Mouse (Mus musculus): ENCODE results near the gene Htra1. TPM values are rescaled to one million over a fixed set of nuclear protein-coding genes. Genes with fewer than 3 reads are reported as not detected.

Gene Htra1
- polyA plus RNA-seq, 1 experiment from 2014 or later, result 13.3 TPM

- Histone ChIP-seq H3K79me2 (ENCODE audit: inconsistent target) (no peaks in the 10 kb centered on the region), H3K36me3 (ENCODE audit: inconsistent target) (no peaks in the 10 kb centered on the region), H3K4me3 (ENCODE audit: inconsistent target) (no peak overlapping the region), H3K27ac (no peak overlapping the region)
- 22% methylated on average over 9 of the region's 9 CpGs for WGBS (ENCODE audit: missing documents)
Observed at GRCm38 (mm10) chr7:130943280-130943895, 7.5 kb downstream of the Htra1 start.

DNA sequence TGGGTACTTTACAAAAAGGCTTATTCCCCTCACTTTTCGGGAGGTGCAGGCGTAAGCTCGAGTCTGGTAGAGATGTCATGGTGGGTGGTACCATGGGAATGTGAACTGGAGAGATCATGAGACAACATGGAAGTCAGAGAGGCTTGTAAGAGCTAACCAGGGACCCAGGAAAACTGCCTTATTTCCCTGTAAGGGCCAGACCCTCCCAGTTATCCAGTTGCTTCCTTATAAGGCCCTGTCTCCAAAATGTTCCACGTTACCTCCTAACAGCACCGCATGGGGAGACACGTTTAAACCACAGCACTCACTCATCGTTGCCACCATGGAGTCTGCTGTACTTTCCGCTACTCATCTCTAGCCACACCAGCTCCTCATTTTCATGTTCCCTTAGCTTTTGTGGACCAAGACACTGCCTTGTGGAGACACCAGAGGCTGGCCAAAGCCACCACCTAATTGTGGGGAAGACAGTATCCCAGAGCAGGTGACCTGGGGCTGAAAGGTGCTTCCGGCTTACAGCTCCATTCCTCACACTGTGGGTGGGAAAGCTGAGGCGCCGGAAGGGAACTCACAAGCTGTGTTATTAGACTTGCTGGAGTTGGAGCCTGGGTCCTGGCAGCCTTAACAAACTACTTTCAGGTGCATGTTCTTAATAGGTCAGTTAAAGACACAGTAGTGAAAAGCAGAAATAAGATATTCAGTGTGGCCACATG, 9.0 kb downstream of the Htra1 start:
- Histone ChIP-seq H3K4me3 (ENCODE audit: inconsistent target) (no peak overlapping the region), H3K27ac (no peak overlapping the region), H3K79me2 (ENCODE audit: inconsistent target) (no peaks in the 10 kb centered on the region), H3K36me3 (ENCODE audit: inconsistent target) (no peaks in the 10 kb centered on the region)
- 95% methylated on average over 11 of the region's 11 CpGs for WGBS (ENCODE audit: missing documents)

DNA sequence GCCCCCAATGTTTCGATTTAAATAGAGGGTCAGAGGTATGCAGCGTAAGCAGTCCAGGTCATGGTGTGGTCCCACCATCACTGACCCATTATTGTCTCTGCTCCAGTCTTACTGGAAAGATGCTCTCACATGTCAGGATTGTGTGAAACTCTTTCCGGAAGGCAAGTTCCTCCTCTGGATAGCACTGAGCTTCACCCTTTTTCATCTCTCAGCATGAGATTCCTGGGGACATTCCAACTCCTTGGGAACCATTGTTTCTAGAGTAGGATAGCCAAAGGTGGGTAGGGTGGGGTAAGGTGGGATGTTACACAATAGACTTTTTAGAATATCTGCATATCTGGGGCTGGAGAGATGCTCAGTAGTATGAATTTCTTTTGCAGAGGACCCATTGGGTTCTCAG, 9.8 kb downstream of the Htra1 start:
- Histone ChIP-seq H3K36me3 (ENCODE audit: inconsistent target) (no peaks in the 10 kb centered on the region), H3K27ac (no peak overlapping the region), H3K79me2 (ENCODE audit: inconsistent target) (no peaks in the 10 kb centered on the region), H3K4me3 (ENCODE audit: inconsistent target) (no peak overlapping the region)
- 92% methylated on average over 3 of the region's 3 CpGs for WGBS (ENCODE audit: missing documents)

DNA sequence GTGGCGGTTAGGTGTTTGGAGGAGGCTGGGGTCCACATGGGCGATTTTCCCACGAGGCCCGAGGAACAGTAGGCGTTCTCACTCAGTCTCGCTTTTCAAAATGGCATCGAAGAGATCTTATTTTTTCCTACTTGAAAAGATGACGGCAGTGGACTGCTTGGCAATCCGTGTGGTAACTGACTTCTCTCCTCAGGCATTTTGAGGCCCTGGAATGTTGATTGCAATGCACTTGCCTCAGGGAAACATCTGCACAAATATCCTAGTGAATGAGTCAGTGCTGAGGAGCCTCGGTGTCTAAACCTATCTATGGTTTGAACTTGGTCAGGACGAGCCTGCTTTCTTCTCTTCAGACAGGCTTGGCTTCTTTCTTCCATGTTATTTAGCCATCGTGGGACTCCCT, 10.4 kb downstream of the Htra1 start:
- H3K79me2 ChIP-seq (ENCODE audit: inconsistent target), result no peaks in the 10 kb centered on the region
- H3K27ac ChIP-seq, result no peak overlapping the region
- WGBS (ENCODE audit: missing documents), result 97% methylated on average over 12 of the region's 12 CpGs
- H3K4me3 ChIP-seq (ENCODE audit: inconsistent target), result no peak overlapping the region
- H3K36me3 ChIP-seq (ENCODE audit: inconsistent target), result no peaks in the 10 kb centered on the region

- Histone ChIP-seq H3K36me3 (ENCODE audit: inconsistent target) (no peaks in the 10 kb centered on the region), H3K4me3 (ENCODE audit: inconsistent target) (no peak overlapping the region), H3K79me2 (ENCODE audit: inconsistent target) (no peaks in the 10 kb centered on the region), H3K27ac (no peak overlapping the region)
- WGBS (ENCODE audit: missing documents), result 16% methylated on average over 5 of the region's 5 CpGs
Observed at GRCm38 (mm10) chr7:130948563-130949208, 12.8 kb downstream of the Htra1 start.

DNA sequence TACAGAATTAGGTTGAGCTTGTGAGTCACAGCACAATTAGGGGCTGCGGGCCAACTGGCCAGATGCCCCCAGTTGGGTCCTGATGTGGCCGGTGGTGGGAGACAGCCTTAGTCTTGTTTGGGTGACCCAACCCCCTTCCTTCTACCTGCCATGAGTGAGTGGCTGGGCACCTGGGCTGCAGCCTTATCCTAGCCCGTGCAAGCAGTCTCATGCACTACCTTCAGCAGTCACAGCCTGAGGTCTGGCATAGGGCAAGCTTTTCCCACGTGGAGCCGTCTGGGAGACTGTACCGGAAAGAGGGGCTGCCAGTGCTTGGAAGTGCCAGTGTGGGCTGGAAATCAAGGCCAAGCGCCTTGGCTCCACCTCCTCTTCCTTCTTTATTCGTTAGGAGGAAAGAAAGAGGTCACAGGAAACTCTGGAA, 13.4 kb downstream of the Htra1 start:
- WGBS (ENCODE audit: missing documents), result 35% methylated on average over 8 of the region's 8 CpGs
- no peak overlapping the region for H3K4me3 ChIP-seq (ENCODE audit: inconsistent target)
- no peak overlapping the region for H3K27ac ChIP-seq
- no peaks in the 10 kb centered on the region for H3K79me2 ChIP-seq (ENCODE audit: inconsistent target)
- no peaks in the 10 kb centered on the region for H3K36me3 ChIP-seq (ENCODE audit: inconsistent target)

DNA sequence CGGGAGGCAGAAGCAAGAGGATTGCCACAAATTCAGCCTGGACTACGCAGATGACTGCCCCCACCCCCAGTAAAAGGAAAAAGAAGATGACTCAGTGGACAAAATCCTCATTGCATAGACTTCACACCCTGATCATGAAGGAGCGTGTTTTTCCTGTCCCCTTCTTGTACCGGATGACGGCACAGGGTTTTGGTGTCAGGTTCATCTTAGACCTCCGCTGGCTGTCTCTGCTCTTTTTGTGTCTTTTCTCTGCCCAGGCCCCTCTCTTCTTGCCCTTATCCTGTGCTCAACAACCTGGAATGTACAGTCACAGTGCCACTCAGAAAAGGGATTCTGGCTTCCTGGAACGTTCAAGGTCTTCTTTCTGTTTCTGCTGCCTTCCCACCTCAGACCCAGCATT, 14.6 kb downstream of the Htra1 start:
- no peak overlapping the region for H3K4me3 ChIP-seq (ENCODE audit: inconsistent target)
- no peak overlapping the region for H3K27ac ChIP-seq
- 92% methylated on average over 7 of the region's 7 CpGs for WGBS (ENCODE audit: missing documents)

GRCm38 (mm10) chr7:130951004-130951403, 15.1 kb downstream of the Htra1 start:
- no peaks in the 10 kb centered on the region for H3K79me2 ChIP-seq (ENCODE audit: inconsistent target)
- H3K4me3 ChIP-seq (ENCODE audit: inconsistent target), result no peak overlapping the region
- no peaks in the 10 kb centered on the region for H3K36me3 ChIP-seq (ENCODE audit: inconsistent target)
- H3K27ac ChIP-seq, result no peak overlapping the region
- WGBS (ENCODE audit: missing documents), result 94% methylated on average over 5 of the region's 5 CpGs

More for the DNA sequence above, 14.6 kb downstream of the Htra1 start:
- H3K79me2 ChIP-seq (ENCODE audit: inconsistent target), result no peaks in the 10 kb centered on the region
- H3K36me3 ChIP-seq (ENCODE audit: inconsistent target), result no peaks in the 10 kb centered on the region

DNA sequence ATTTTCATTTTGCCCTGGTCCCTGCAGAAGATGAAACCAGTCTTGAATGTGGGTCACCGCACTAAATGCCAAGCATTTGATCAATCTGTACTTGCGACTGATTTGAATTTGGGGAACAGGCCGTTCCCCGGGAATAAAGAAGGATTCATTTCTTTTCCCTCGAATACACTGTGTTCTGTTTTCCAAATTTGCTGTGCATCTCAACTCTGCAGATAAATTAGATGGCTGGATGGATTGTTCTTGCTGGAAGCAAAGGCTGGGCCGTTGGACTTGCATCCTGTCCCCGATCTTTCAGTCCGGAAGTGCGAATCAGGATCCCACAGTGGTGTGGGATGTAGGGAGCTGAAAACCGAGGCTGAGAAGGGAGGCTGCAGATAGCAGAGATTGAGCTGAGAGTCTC, 17.5 kb downstream of the Htra1 start:
- H3K4me3 ChIP-seq (ENCODE audit: inconsistent target), result no peak overlapping the region
- H3K36me3 ChIP-seq (ENCODE audit: inconsistent target), result no peaks in the 10 kb centered on the region
- no peaks in the 10 kb centered on the region for H3K79me2 ChIP-seq (ENCODE audit: inconsistent target)
- no peak overlapping the region for H3K27ac ChIP-seq
- 91% methylated on average over 10 of the region's 10 CpGs for WGBS (ENCODE audit: missing documents)

- Histone ChIP-seq H3K4me3 (ENCODE audit: inconsistent target) (no peak overlapping the region), H3K79me2 (ENCODE audit: inconsistent target) (no peaks in the 10 kb centered on the region), H3K36me3 (ENCODE audit: inconsistent target) (no peaks in the 10 kb centered on the region), H3K27ac (no peak overlapping the region)
- WGBS (ENCODE audit: missing documents), result 93% methylated on average over 10 of the region's 10 CpGs
Observed at GRCm38 (mm10) chr7:130954177-130954601, 18.3 kb downstream of the Htra1 start.

GRCm38 (mm10) chr7:130958551-130958950, 22.6 kb downstream of the Htra1 start:
- H3K4me3 ChIP-seq (ENCODE audit: inconsistent target), result no peak overlapping the region
- no peaks in the 10 kb centered on the region for H3K79me2 ChIP-seq (ENCODE audit: inconsistent target)
- no peaks in the 10 kb centered on the region for H3K36me3 ChIP-seq (ENCODE audit: inconsistent target)
- WGBS (ENCODE audit: missing documents), result 92% methylated on average over 6 of the region's 7 CpGs
- no peak overlapping the region for H3K27ac ChIP-seq

- no peaks in the 10 kb centered on the region for H3K79me2 ChIP-seq (ENCODE audit: inconsistent target)
- 55% methylated on average over 7 of the region's 7 CpGs for WGBS (ENCODE audit: missing documents)
- H3K36me3 ChIP-seq (ENCODE audit: inconsistent target), result no peaks in the 10 kb centered on the region
- no peak overlapping the region for H3K4me3 ChIP-seq (ENCODE audit: inconsistent target)
- H3K27ac ChIP-seq, result no peak overlapping the region
Observed at GRCm38 (mm10) chr7:130959868-130960267, 24.0 kb downstream of the Htra1 start.

- Histone ChIP-seq H3K4me3 (ENCODE audit: inconsistent target) (no peak overlapping the region), H3K27ac (no peak overlapping the region), H3K79me2 (ENCODE audit: inconsistent target) (no peaks in the 10 kb centered on the region), H3K36me3 (ENCODE audit: inconsistent target) (no peaks in the 10 kb centered on the region)
- 94% methylated on average over 6 of the region's 6 CpGs for WGBS (ENCODE audit: missing documents)
Observed at GRCm38 (mm10) chr7:130961429-130961828, 25.5 kb downstream of the Htra1 start.

DNA sequence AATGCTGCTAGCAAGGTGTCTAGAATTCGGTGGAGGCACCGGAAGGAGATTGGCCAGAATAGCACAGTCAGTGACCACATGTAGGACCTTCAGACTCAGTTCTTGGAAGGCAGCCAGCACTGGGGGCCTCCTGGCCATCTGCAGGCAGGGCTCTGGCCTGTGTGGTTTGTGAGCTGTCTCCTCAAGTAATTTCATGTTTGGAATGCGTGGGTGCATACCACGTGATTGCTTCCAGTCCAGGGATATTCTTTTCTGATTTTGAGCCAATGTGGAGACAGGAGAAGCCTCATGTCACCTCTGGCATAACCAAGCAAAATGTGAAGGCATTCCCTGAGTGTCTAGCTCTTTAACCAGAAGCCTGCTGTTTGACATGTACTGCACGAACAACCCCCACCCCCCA, 28.8 kb downstream of the Htra1 start:
- WGBS (ENCODE audit: missing documents), result 41% methylated on average over 5 of the region's 5 CpGs
- H3K27ac ChIP-seq, result no peak overlapping the region
- H3K79me2 ChIP-seq (ENCODE audit: inconsistent target), result no peaks in the 10 kb centered on the region
- H3K4me3 ChIP-seq (ENCODE audit: inconsistent target), result no peak overlapping the region
- H3K36me3 ChIP-seq (ENCODE audit: inconsistent target), result no peaks in the 10 kb centered on the region

DNA sequence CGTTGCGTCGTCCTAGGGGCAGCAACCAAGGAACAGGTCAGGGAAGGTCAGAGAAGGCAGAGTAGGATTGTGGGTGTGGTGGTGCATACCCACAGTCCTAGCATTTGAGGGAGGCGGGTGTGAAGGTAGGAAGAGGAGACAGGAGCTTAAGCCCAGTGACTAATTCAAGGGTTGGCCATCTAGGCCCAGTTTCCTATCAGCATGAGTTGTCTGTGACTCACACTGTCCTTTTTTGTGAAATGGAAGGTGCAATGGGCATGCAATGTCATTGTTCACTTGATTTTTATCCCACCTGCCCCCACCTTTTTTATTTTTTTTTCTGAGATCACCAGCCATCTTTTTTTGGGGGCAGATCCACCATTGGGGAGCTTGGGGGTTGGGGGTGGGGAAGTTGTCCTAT, 29.5 kb downstream of the Htra1 start:
- Histone ChIP-seq H3K4me3 (ENCODE audit: inconsistent target) (no peak overlapping the region), H3K79me2 (ENCODE audit: inconsistent target) (no peaks in the 10 kb centered on the region), H3K36me3 (ENCODE audit: inconsistent target) (no peaks in the 10 kb centered on the region), H3K27ac (no peak overlapping the region)
- 92% methylated on average over 4 of the region's 4 CpGs for WGBS (ENCODE audit: missing documents)

Measured in macrophage (primary cell).